Mouse (Mus musculus) neural tube, embryonic 15.5 days (tissue): Measurements from ENCODE around the gene Slc9a5. TPM values are rescaled to one million over a fixed set of nuclear protein-coding genes. Genes with fewer than 3 reads are reported as not detected.

ENCODE experiments used
- ATAC-seq: fragments of 200-750 bp; cut with Nextera tagmentation; 2 replicates; pipeline ENCODE4 v1.8.0; 2017; ENCODE audit warnings: mild to moderate bottlenecking, moderate TSS enrichment, moderate library complexity; ENCODE audit not compliant: low FRiP score
- H3K27ac ChIP-seq: fragments of 300-500 bp; sonication (generic); replicated peaks from 2 replicates; pipeline ENCODE4 v1.5.1; 2015; ENCODE audit warnings: mild to moderate bottlenecking, inconsistent platforms
- H3K27me3 ChIP-seq: fragments of 300-500 bp; sonication (generic); replicated peaks from 2 replicates; pipeline ENCODE4 v1.6.1; 2015; ENCODE audit warnings: inconsistent platforms
- H3K36me3 ChIP-seq: fragments of 300-500 bp; sonication (generic); 2 replicates; pipeline ENCODE4 v1.6.1; 2015; ENCODE audit warnings: inconsistent platforms
- H3K4me1 ChIP-seq: fragments of 300-500 bp; sonication (generic); 2 replicates; pipeline ENCODE4 v1.6.1; 2015; ENCODE audit warnings: inconsistent platforms
- H3K4me2 ChIP-seq: fragments of 300-500 bp; sonication (generic); 2 replicates; pipeline ENCODE4 v1.6.1; 2015; ENCODE audit warnings: inconsistent platforms, mild to moderate bottlenecking, moderate library complexity
- H3K4me3 ChIP-seq: fragments of 300-500 bp; sonication (generic); replicated peaks from 2 replicates; pipeline ENCODE4 v1.5.1; 2015; ENCODE audit warnings: mild to moderate bottlenecking, inconsistent platforms
- H3K9ac ChIP-seq: fragments of 300-500 bp; sonication (generic); replicated peaks from 2 replicates; pipeline ENCODE4 v1.6.1; 2015; ENCODE audit warnings: mild to moderate bottlenecking, inconsistent platforms
- H3K9me3 ChIP-seq: fragments of 300-500 bp; sonication (generic); replicated peaks from 2 replicates; pipeline ENCODE4 v1.6.1; 2016; ENCODE audit warnings: inconsistent platforms
- WGBS: fragments of 180-500 bp; shearing (Covaris S2); methylation state at CpG from one replicate; pipeline ENCODE4 v1.1.7; 2015; ENCODE audit warnings: mixed read lengths; 5-methylcytosine and 5-hydroxymethylcytosine counted together
- polyA plus RNA-seq: library from polyadenylated mRNA; unstranded; fragments of >200 nt; fragmentation: Nextera tagmentation; extraction: Ambion mirVana; gene quantifications from 2 replicates; pipeline ENCODE4 v1.2.1, GENCODE M21; 2015

Gene Slc9a5
- polyA plus RNA-seq, 1 experiment from 2014 or later, result 10.9 TPM

GRCm38 (mm10) chr8:105330325-105330724, 18.3 kb upstream of the Slc9a5 start:
- Histone ChIP-seq H3K4me3 (no peak overlapping the region), H3K9me3 (no peaks in the 10 kb centered on the region), H3K27ac (no peak overlapping the region), H3K27me3 (no peaks in the 10 kb centered on the region), H3K9ac (no peak overlapping the region), H3K4me2 (no peak overlapping the region), H3K36me3 (peaks cover 52% of the 10 kb centered on the region), H3K4me1 (peaks cover 18% of the 10 kb centered on the region)
- no peak for ATAC-seq
- 95% methylated on average over 12 of the region's 12 CpGs for WGBS

DNA sequence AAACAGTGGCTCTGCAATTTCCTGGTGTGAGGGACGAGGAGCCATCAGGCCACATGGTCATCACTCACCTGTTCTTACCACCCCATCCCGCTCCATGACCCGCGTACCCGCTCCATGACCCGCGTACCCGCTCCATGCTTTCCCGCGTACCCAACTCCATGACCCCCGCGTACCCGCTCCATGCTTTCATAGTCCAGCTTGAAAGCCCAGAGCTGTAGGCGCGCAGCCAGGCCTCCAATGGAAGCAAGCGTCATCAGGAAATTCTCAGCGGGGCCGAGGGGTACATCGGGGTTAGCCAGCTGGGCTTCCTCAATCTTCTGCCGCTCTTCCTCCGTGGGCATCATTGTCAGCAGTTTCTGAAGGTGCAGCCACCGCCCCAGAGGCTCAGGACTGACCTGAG, 17.2 kb upstream of the Slc9a5 start:
- Histone ChIP-seq H3K4me1 (peaks cover 16% of the 10 kb centered on the region), H3K9me3 (no peaks in the 10 kb centered on the region), H3K27me3 (no peaks in the 10 kb centered on the region), H3K4me2 (no peak overlapping the region), H3K4me3 (no peak overlapping the region), H3K9ac (no peak overlapping the region), H3K27ac (no peak overlapping the region), H3K36me3 (peaks cover 52% of the 10 kb centered on the region)
- 95% methylated on average over 22 of the region's 22 CpGs for WGBS
- no peak for ATAC-seq

DNA sequence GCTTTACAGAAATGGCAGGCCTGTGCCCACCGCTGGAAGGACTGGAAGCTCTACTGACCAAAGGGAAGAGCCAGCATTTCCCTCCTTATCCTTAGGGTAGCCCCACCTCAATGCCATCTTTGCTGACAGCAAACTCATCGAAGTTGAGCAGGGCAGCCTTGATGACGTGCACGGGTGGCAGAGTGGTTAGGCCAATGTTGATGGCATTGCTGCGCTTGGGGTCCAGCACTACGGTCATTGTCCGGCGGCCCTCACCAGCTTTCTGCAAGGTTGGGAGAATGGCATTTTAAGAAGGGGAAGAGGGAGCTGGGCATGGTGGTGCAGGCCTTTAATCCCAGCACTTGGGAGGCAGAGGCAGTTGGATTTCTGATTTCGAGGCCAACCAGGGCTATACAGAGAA, 16.7 kb upstream of the Slc9a5 start:
- WGBS, result 98% methylated on average over 9 of the region's 9 CpGs
- no peak overlapping the region for H3K4me3 ChIP-seq
- peaks cover 12% of the 10 kb centered on the region for H3K4me1 ChIP-seq
- peaks cover 52% of the 10 kb centered on the region for H3K36me3 ChIP-seq
- no peak overlapping the region for H3K9ac ChIP-seq
- no peaks in the 10 kb centered on the region for H3K27me3 ChIP-seq
- no peak overlapping the region for H3K4me2 ChIP-seq
- H3K9me3 ChIP-seq, result no peaks in the 10 kb centered on the region
- no peak overlapping the region for H3K27ac ChIP-seq
- ATAC-seq, result no peak

DNA sequence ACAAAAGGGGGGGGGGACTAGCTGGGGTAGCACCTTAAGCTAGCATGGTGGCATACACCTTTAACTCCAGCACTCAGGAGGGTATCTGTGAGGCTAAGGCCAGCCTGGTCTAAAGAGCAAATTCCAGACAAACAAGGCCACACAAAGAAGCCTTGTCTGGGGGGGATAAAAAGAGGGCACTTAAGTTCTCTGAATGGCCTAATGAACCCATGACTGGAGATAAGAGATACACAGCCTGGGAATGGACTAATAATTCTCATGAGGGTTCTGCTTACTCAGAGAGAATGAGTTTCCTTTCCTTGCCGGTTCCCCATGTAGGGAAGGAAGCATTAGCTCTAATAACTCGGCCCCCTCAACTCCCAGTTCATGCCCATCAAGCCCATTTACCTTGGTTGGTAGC, 16.1 kb upstream of the Slc9a5 start:
- Histone ChIP-seq H3K9me3 (no peaks in the 10 kb centered on the region), H3K27ac (no peak overlapping the region), H3K4me1 (peaks cover 6% of the 10 kb centered on the region), H3K4me3 (no peak overlapping the region), H3K36me3 (peaks cover 52% of the 10 kb centered on the region), H3K4me2 (no peak overlapping the region), H3K9ac (no peak overlapping the region), H3K27me3 (no peaks in the 10 kb centered on the region)
- ATAC-seq, result no peak
- 68% methylated on average over 2 of the region's 2 CpGs for WGBS

- 54% methylated on average over 32 of the region's 32 CpGs for WGBS
- H3K4me3 ChIP-seq, result peak overlapping the region; percentile 10; the same call in 1 of the 2 replicates
- peak overlapping the region; percentile 26 for H3K4me2 ChIP-seq
These were observed 12.1 kb upstream of the Slc9a5 start for GRCm38 (mm10) chr8:105336373-105337130.

GRCm38 (mm10) chr8:105338992-105339391, 9.7 kb upstream of the Slc9a5 start:
- no peak for ATAC-seq
- Histone ChIP-seq H3K4me2 (no peak overlapping the region), H3K9ac (no peak overlapping the region), H3K27me3 (no peaks in the 10 kb centered on the region), H3K4me1 (no peaks in the 10 kb centered on the region), H3K27ac (no peak overlapping the region), H3K36me3 (peaks cover 5% of the 10 kb centered on the region; the same call in 1 of the 2 replicates), H3K4me3 (no peak overlapping the region), H3K9me3 (no peaks in the 10 kb centered on the region)
- 55% methylated on average over 4 of the region's 4 CpGs for WGBS

More at GRCm38 (mm10) chr8:105336373-105337130, 12.1 kb upstream of the Slc9a5 start:
- peaks cover 15% of the 10 kb centered on the region for H3K36me3 ChIP-seq
- no peaks in the 10 kb centered on the region for H3K9me3 ChIP-seq
- no peaks in the 10 kb centered on the region for H3K4me1 ChIP-seq
- H3K27ac ChIP-seq, result no peak overlapping the region
- H3K27me3 ChIP-seq, result no peaks in the 10 kb centered on the region
- no peak overlapping the region for H3K9ac ChIP-seq
- ATAC-seq, result peak; percentile 44; the same call in 1 of the 2 replicates

GRCm38 (mm10) chr8:105339886-105340635, 8.6 kb upstream of the Slc9a5 start:
- H3K4me3 ChIP-seq, result no peak overlapping the region
- 89% methylated on average over 6 of the region's 6 CpGs for WGBS

GRCm38 (mm10) chr8:105341399-105341798, 7.2 kb upstream of the Slc9a5 start:
- Histone ChIP-seq H3K4me1 (peaks cover 7% of the 10 kb centered on the region), H3K9ac (no peak overlapping the region), H3K27ac (no peak overlapping the region), H3K36me3 (no peaks in the 10 kb centered on the region), H3K4me3 (no peak overlapping the region), H3K4me2 (no peak overlapping the region), H3K27me3 (peaks cover under 1% of the 10 kb centered on the region), H3K9me3 (no peaks in the 10 kb centered on the region)
- WGBS, result 49% methylated on average over 8 of the region's 8 CpGs
- no peak for ATAC-seq

More at GRCm38 (mm10) chr8:105339886-105340635, 8.6 kb upstream of the Slc9a5 start:
- Histone ChIP-seq H3K9me3 (no peaks in the 10 kb centered on the region), H3K27me3 (no peaks in the 10 kb centered on the region), H3K27ac (no peak overlapping the region), H3K4me1 (no peaks in the 10 kb centered on the region; the same call in 1 of the 2 replicates), H3K9ac (no peak overlapping the region), H3K36me3 (no peaks in the 10 kb centered on the region), H3K4me2 (no peak overlapping the region)
- ATAC-seq, result no peak

DNA sequence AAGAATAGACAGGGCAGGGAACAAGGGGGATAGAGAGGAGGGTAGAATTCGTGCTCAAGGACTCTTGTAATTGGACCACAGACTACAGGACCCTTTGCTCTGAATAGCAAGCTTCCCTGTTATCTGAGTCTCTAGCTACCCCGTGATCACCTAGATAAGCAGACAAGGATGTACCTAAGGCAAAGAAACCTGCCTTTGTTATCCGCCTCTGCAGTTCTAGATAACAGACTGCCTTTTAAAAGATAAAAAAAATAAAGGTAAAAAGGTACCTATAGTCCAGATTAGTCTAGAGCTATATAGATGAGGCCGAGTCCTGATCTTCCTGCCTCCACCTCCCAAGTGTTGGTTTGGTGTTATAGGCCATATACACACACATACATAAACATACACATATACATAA, 5.9 kb upstream of the Slc9a5 start:
- no peak overlapping the region for H3K27ac ChIP-seq
- no peaks in the 10 kb centered on the region for H3K9me3 ChIP-seq
- H3K27me3 ChIP-seq, result peaks cover 13% of the 10 kb centered on the region
- H3K4me3 ChIP-seq, result no peak overlapping the region
- peaks cover 21% of the 10 kb centered on the region for H3K4me1 ChIP-seq
- ATAC-seq, result no peak
- 69% methylated on average over 4 of the region's 4 CpGs for WGBS
- no peaks in the 10 kb centered on the region for H3K36me3 ChIP-seq
- no peak overlapping the region for H3K4me2 ChIP-seq
- no peak overlapping the region for H3K9ac ChIP-seq

- Histone ChIP-seq H3K4me3 (no peak overlapping the region), H3K4me1 (peaks cover 30% of the 10 kb centered on the region), H3K36me3 (no peaks in the 10 kb centered on the region), H3K27ac (no peak overlapping the region), H3K4me2 (no peak overlapping the region), H3K9ac (no peak overlapping the region), H3K27me3 (peaks cover 13% of the 10 kb centered on the region), H3K9me3 (no peaks in the 10 kb centered on the region)
- no peak for ATAC-seq
- WGBS, result 80% methylated on average over 7 of the region's 8 CpGs
These were observed 4.7 kb upstream of the Slc9a5 start for GRCm38 (mm10) chr8:105343791-105344574.

GRCm38 (mm10) chr8:105345061-105345975, 3.3 kb upstream of the Slc9a5 start:
- no peak overlapping the region for H3K4me2 ChIP-seq
- ATAC-seq, result no peak
- no peak overlapping the region for H3K9ac ChIP-seq
- peaks cover 38% of the 10 kb centered on the region for H3K4me1 ChIP-seq
- no peaks in the 10 kb centered on the region for H3K9me3 ChIP-seq
- peaks cover 13% of the 10 kb centered on the region for H3K27me3 ChIP-seq
- H3K36me3 ChIP-seq, result no peaks in the 10 kb centered on the region
- H3K4me3 ChIP-seq, result no peak overlapping the region
- WGBS, result 72% methylated on average over 7 of the region's 7 CpGs
- H3K27ac ChIP-seq, result no peak overlapping the region
